Mouse (Mus musculus) embryo, embryonic 11 days (tissue): ENCODE measurements around the gene Htr5a.

ENCODE experiments used
- DNase-seq: peaks from one replicate; pipeline ENCODE4 v3.0.0-alpha.2; 2015

Htr5a gene

GRCm38 (mm10) chr5:27841701-27842295 lies at the start of gene Htr5a:
Gene Htr5a, plus strand, starts transcription at chr5:27842149.
- DNase-seq: peak; percentile 81

- no peak for DNase-seq
These were observed 49.8 kb upstream of the Htr5a start for GRCm38 (mm10) chr5:27792173-27792470.

- no peak for DNase-seq
These were observed 49.3 kb upstream of the Htr5a start for GRCm38 (mm10) chr5:27792531-27793205.

- DNase-seq: peak; percentile 71
These were observed 48.0 kb upstream of the Htr5a start for GRCm38 (mm10) chr5:27793923-27794322.

GRCm38 (mm10) chr5:27814282-27814681 lies 27.7 kb upstream of the Htr5a start:
- no peak for DNase-seq

GRCm38 (mm10) chr5:27818840-27819672 lies 22.9 kb upstream of the Htr5a start:
- no peak for DNase-seq

- no peak for DNase-seq
These were observed 20.8 kb upstream of the Htr5a start for GRCm38 (mm10) chr5:27821161-27821560.

- no peak for DNase-seq
These were observed 14.0 kb upstream of the Htr5a start for GRCm38 (mm10) chr5:27827971-27828370.

GRCm38 (mm10) chr5:27835096-27835495 lies 6.9 kb upstream of the Htr5a start:
- no peak for DNase-seq

GRCm38 (mm10) chr5:27838061-27838460 lies 3.9 kb upstream of the Htr5a start:
- no peak for DNase-seq

- DNase-seq: no peak
These were observed 847 bp downstream of the Htr5a start for GRCm38 (mm10) chr5:27842671-27843320.

GRCm38 (mm10) chr5:27846979-27847378 lies 5.0 kb downstream of the Htr5a start:
- no peak for DNase-seq

- DNase-seq: no peak
These were observed 12.3 kb downstream of the Htr5a start for GRCm38 (mm10) chr5:27854290-27854689.

GRCm38 (mm10) chr5:27855726-27856125 lies 13.8 kb downstream of the Htr5a start:
- no peak for DNase-seq

- peak; percentile 32 for DNase-seq
These were observed 31.5 kb downstream of the Htr5a start for GRCm38 (mm10) chr5:27873240-27874082.

GRCm38 (mm10) chr5:27874211-27874610 lies 32.3 kb downstream of the Htr5a start:
- no peak for DNase-seq

GRCm38 (mm10) chr5:27875341-27876105 lies 33.6 kb downstream of the Htr5a start:
- DNase-seq: no peak

- DNase-seq: no peak
These were observed 36.4 kb downstream of the Htr5a start for GRCm38 (mm10) chr5:27878356-27878755.

- DNase-seq: no peak
These were observed 37.8 kb downstream of the Htr5a start for GRCm38 (mm10) chr5:27879726-27880125.

GRCm38 (mm10) chr5:27880329-27881036 lies 38.5 kb downstream of the Htr5a start:
- DNase-seq: no peak

- DNase-seq: no peak
These were observed 39.3 kb downstream of the Htr5a start for GRCm38 (mm10) chr5:27881261-27881660.
